Mouse (Mus musculus): ENCODE data around the gene Map4k3.

Gene Map4k3

GRCm38 (mm10) chr17:80686066-80686465 lies 42.2 kb downstream of the Map4k3 start:
- no peak for DNase-seq (ENCODE audit: low read depth in 1 of 2, low spot score in 2 of 2)

GRCm38 (mm10) chr17:80683821-80684576 lies 44.3 kb downstream of the Map4k3 start:
- no peak for DNase-seq (ENCODE audit: low read depth in 1 of 2, low spot score in 2 of 2)

GRCm38 (mm10) chr17:80683041-80683440 lies 45.2 kb downstream of the Map4k3 start:
- DNase-seq (ENCODE audit: low read depth in 1 of 2, low spot score in 2 of 2): no peak

- no peak for DNase-seq (ENCODE audit: low read depth in 1 of 2, low spot score in 2 of 2)
These were observed 50.1 kb downstream of the Map4k3 start for GRCm38 (mm10) chr17:80678190-80678589.

DNA sequence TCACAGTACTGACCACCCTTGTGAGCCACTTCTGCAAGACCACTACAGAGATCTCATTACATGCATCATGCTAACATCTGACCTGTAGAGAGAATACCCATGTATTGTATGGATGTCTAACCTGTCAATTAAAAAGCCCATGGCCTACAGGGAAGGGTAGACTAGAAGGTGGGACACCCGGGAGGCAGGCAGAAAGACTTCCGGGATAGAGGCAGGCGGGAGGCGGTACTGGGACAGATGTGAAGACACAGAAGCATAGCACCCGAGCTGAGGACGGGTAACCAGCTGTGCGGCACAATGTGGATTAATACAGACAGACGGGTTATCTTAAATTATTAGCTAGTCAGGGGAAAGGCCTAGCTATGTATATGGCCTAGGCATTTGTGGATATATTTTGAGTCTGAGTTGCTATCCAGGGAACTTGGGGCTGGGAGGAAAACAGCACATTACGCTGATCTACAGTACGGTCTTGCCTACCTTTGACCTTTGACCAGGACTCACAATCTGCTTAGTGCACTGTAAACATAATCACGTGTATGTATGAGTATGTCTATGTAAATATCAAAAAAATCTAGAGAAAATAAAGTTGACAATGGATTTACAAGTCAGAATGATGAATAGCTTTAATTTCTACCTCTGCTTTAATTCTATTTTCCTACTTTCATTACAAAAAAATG lies 51.3 kb downstream of the Map4k3 start:
- no peak for DNase-seq (ENCODE audit: low read depth in 1 of 2, low spot score in 2 of 2)

GRCm38 (mm10) chr17:80676211-80676610 lies 52.1 kb downstream of the Map4k3 start:
- DNase-seq (ENCODE audit: low read depth in 1 of 2, low spot score in 2 of 2): no peak

DNA sequence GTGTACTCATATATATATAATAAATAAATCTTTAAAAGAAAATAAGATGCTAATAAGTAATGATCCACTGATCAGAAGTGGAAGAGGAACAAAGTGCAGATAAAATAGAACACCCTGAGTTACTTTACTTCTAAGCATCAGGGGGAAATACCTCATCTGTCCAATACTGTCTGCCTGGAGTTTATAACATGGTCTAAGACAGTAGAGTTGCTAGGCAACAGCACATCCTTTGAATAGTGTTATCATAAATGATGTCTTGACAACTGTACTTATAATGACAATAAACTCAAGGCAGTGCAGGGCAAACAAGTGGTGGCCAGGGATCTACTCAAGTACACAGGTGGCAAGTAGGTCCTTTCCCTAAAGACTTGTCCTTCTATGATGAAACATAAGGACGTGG lies 57.9 kb downstream of the Map4k3 start:
- DNase-seq (ENCODE audit: low read depth in 1 of 2, low spot score in 2 of 2): no peak

- no peak for DNase-seq (ENCODE audit: low read depth in 1 of 2, low spot score in 2 of 2)
These were observed 64.7 kb downstream of the Map4k3 start for GRCm38 (mm10) chr17:80663623-80664022.

GRCm38 (mm10) chr17:80662836-80663620 lies 65.3 kb downstream of the Map4k3 start:
- no peak for DNase-seq (ENCODE audit: low read depth in 1 of 2, low spot score in 2 of 2)

- no peak for DNase-seq (ENCODE audit: low read depth in 1 of 2, low spot score in 2 of 2)
These were observed 66.4 kb downstream of the Map4k3 start for GRCm38 (mm10) chr17:80661896-80662295.

GRCm38 (mm10) chr17:80660707-80661380 lies 67.4 kb downstream of the Map4k3 start:
- DNase-seq (ENCODE audit: low read depth in 1 of 2, low spot score in 2 of 2): no peak

- DNase-seq (ENCODE audit: low read depth in 1 of 2, low spot score in 2 of 2): no peak
These were observed 68.1 kb downstream of the Map4k3 start for GRCm38 (mm10) chr17:80660234-80660633.

GRCm38 (mm10) chr17:80659821-80660220 lies 68.5 kb downstream of the Map4k3 start:
- no peak for DNase-seq (ENCODE audit: low read depth in 1 of 2, low spot score in 2 of 2)

- DNase-seq (ENCODE audit: low read depth in 1 of 2, low spot score in 2 of 2): no peak
These were observed 74.0 kb downstream of the Map4k3 start for GRCm38 (mm10) chr17:80654323-80654722.

DNA sequence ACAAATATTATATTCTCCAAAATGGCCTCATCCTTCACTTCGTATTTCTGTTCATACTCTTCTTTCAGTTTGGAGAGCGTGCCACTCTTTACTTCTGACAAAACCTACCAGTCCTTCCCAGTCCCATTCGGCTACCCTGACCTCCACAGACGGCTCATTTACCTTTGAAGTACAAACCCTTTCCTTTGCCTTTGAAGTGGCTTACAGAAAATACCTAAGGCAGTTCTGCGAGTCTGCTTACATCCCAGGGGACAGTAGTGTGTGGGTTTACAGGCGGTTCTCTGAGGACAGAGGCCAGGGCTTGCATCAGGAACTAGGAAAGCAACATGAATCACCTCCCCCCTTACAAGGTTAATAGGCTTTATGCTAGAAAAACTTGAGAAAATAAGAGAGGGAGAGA lies 75.5 kb downstream of the Map4k3 start:
- no peak for DNase-seq (ENCODE audit: low read depth in 1 of 2, low spot score in 2 of 2)

- no peak for DNase-seq (ENCODE audit: low read depth in 1 of 2, low spot score in 2 of 2)
These were observed 81.4 kb downstream of the Map4k3 start for GRCm38 (mm10) chr17:80646843-80647242.

GRCm38 (mm10) chr17:80646131-80646530 lies 82.2 kb downstream of the Map4k3 start:
- no peak for DNase-seq (ENCODE audit: low read depth in 1 of 2, low spot score in 2 of 2)

GRCm38 (mm10) chr17:80645694-80646034 lies 82.6 kb downstream of the Map4k3 start:
- no peak for DNase-seq (ENCODE audit: low read depth in 1 of 2, low spot score in 2 of 2)

DNA sequence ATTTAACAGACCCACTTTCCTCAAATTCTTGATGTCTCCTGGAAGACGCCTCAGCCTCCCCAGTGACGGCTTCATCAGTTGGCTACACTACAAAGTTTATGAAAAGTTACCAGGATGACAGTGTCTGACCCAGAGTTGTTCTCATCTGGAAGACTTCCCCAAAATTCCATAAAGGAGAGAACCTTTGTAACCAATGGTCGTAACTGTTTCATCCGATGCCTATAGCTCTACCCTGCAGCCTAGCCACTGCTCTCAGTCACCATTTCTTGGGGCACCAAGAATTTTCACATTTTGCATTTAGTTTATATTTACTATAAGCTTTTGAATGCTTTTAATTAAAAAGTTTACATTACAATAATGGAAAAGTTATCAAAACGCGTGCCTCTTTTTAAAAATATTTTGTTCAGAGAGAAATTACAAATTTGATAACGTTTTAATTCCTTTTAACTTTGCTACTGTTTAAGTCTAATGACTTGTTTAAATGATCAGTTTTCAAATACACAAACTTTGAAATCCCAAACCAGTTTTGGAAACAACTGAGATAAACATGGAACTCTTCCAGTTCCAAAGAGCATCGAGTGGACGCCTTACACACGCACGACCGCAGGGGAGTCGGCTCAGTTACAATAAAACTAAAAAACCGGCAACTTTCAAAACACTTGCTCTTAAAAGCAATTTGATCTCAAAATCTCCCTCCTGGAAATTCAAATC lies 83.1 kb downstream of the Map4k3 start:
- no peak for DNase-seq (ENCODE audit: low read depth in 1 of 2, low spot score in 2 of 2)

DNA sequence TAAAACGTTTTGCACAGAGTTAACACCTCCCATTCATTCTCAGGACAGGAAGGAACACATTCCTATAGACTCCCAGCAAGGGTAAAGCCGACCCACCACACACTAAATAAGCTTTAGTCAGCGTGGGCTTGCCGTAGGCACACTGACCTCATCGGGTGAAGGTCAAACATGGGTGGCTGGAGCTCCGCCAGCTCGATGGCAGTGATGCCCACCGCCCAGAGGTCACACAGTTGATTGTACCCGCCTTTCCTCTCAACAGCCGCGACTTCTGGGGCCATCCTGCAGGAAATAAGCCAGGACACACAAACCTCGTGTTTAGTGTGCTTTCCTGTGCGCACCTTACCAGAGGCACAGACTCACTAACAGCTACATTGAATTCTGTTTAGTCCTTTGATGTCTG lies 83.7 kb downstream of the Map4k3 start:
- DNase-seq (ENCODE audit: low read depth in 1 of 2, low spot score in 2 of 2): no peak

DNA sequence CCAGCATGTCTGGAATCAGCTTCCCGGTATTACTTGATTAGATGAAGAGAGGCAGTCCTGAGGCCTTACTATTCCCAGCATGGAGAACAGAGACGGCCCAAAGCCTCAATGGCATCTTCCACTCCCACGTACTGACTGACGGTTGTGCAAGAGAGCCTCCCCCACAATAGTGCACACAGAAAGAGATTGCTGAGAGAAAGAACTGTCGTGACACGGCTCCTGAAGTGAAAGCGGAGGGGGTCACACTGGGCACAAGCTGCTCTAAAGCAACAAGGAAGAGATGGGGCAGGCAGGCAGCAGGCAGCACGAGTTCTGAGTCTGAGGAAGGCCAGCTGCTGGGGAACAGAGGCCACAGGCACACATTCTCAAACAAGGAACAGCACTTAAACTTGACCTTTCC lies 90.2 kb downstream of the Map4k3 start:
- DNase-seq (ENCODE audit: low read depth in 1 of 2, low spot score in 2 of 2): no peak
